In genomic region chr1:105402853-105403252, GRCm38 (mm10) we compare ENCODE assay signal across 20 mouse cellular contexts.
"Had no signal": no experiment of that assay in that cellular context is flagged by ENCODE, and none has a peak within 500 bp of the region (broad histone marks: within the 10 kb centered on the region; RNA-seq: fewer than 3 reads in every experiment).

No protein-coding gene starts in this region.

- H3K9ac ChIP-seq: lung, embryonic 14.5 days; midbrain, embryonic 12.5 days; neural tube, embryonic 13.5 days; neural tube, embryonic 15.5 days had no signal

- H3K4me1 ChIP-seq: megakaryocyte, embryonic 14.5 days; midbrain, embryonic 10.5 days; midbrain, embryonic 12.5 days; neural tube, embryonic 13.5 days; neural tube, embryonic 15.5 days had no signal

- H3K4me3 ChIP-seq: megakaryocyte, embryonic 14.5 days; midbrain, embryonic 10.5 days; midbrain, embryonic 12.5 days; myocyte; neural tube, embryonic 13.5 days; neural tube, embryonic 15.5 days had no signal

- ATAC-seq: midbrain, embryonic 16.5 days had no signal

- H3K4me2 ChIP-seq: lung, embryonic 14.5 days; midbrain, embryonic 12.5 days; neural tube, embryonic 13.5 days; neural tube, embryonic 15.5 days had no signal

- H3K27me3 ChIP-seq: megakaryocyte, embryonic 14.5 days; midbrain, embryonic 12.5 days; neural tube, embryonic 13.5 days; neural tube, embryonic 15.5 days had no signal

- H3K9me3 ChIP-seq: megakaryocyte, embryonic 14.5 days; midbrain, embryonic 10.5 days; midbrain, embryonic 12.5 days; neural tube, embryonic 13.5 days; neural tube, embryonic 15.5 days had no signal

- H3K36me3 ChIP-seq: midbrain, embryonic 10.5 days; midbrain, embryonic 12.5 days; neural tube, embryonic 13.5 days; neural tube, embryonic 15.5 days had no signal

- H3K27ac ChIP-seq: midbrain, embryonic 10.5 days; midbrain, embryonic 12.5 days; neural tube, embryonic 13.5 days; neural tube, embryonic 15.5 days had no signal

- DNase-seq: lung, adult 18-20 months; lung, embryonic 14.5 days; lung, postnatal 10 days; lung, postnatal 4 days; midbrain, embryonic 14.5 days; retina, postnatal 1 day; right cerebral cortex, adult 18-20 months; right cerebral cortex, postnatal 25 days; right cerebral cortex, postnatal 4 days; spleen, adult 18-20 months; thymus, adult 2 months; thymus, postnatal 25 days; thymus, postnatal 4 days had no signal
